Mouse (Mus musculus): Measurements from ENCODE around the gene Gm1140.
"Not testable (repeated sequence)": the region's sequence is repeated elsewhere in the genome, so short reads cannot be mapped to it uniquely, and the experiment has no call there.

Gene Gm1140

DNA sequence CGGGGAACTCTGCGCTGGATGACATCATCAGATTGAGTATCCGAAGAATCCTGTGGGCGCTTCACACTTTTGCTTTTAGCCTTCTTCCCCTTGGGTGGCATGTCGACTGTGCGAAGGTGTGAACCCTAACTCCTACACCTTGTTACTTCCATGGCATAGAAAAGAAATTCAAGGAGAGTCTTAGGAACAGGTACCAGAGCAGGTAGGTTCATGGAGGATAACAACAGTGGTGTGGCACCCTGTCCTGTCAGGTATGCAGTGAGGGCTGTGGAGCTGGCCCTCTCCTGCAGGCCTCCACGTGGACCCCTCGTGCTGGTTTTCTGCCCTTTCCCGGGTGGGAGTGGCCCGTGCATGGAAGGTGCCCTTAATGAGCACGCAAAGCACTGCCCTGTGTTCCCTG is at the start of gene Gm1140:
Gene Gm1140 (minus strand): TSS at position 101 of the 400 bp plus-strand sequence.
- DNase-seq (ENCODE audit: low read depth, low spot score) = not testable (repeated sequence)

DNA sequence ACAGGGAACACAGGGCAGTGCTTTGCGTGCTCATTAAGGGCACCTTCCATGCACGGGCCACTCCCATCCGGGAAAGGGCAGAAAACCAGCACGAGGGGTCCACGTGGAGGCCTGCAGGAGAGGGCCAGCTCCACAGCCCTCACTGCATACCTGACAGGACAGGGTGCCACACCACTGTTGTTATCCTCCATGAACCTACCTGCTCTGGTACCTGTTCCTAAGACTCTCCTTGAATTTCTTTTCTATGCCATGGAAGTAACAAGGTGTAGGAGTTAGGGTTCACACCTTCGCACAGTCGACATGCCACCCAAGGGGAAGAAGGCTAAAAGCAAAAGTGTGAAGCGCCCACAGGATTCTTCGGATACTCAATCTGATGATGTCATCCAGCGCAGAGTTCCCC is 2.0 kb upstream of the Gm1140 start, which contains the start of gene Gm14692:
Gene Gm14692 (plus strand): TSS at position 301 of the 400 bp plus-strand sequence.
- not testable (repeated sequence) for DNase-seq (ENCODE audit: low read depth, low spot score)
